Mouse (Mus musculus) kidney, adult 2 months (tissue): Measurements from ENCODE around the gene Foxd2.
A peak's percentile ranks its signal among the peaks of the same experiment; 100 is the strongest.

Experiments
- CTCF ChIP-seq: fragments of 200-500 bp; conservative IDR thresholded peaks from 2 replicates; pipeline ENCODE4 v1.5.1; 2011; ENCODE audit warnings: low read depth, mild to moderate bottlenecking, control low read depth, low read length, moderate library complexity, mixed read lengths; ENCODE audit not compliant: insufficient read depth, insufficient read length
- POLR2A ChIP-seq: fragments of 200-500 bp; IDR thresholded peaks from one replicate; pipeline ENCODE4 v1.6.1; 2011; ENCODE audit warnings: low read depth, low read length, control low read depth

GRCm38 (mm10) chr4:114913594-114913962, 4.9 kb upstream of the Foxd2 start:
- TF ChIP-seq CTCF, result peak; percentile 61
- TF ChIP-seq POLR2A, result no peak
